Mouse (Mus musculus): Measurements from ENCODE around the gene Mapk11. TPM values are rescaled to one million over a fixed set of nuclear protein-coding genes. Genes with fewer than 3 reads are reported as not detected.

The Mapk11 gene
- under 1 TPM; 0.27 to 0.42 TPM for total RNA-seq (2023)

GRCm38 (mm10) chr15:89149271-89150040 lies at the start of gene Mapk11:
Mapk11 (minus strand) TSS chr15:89149628.

GRCm38 (mm10) chr15:89196313-89196706 lies 46.9 kb upstream of the Mapk11 start, which contains the start of gene Dennd6b:
Dennd6b (minus strand) TSS chr15:89196496.

GRCm38 (mm10) chr15:89180571-89181229 lies 31.3 kb upstream of the Mapk11 start, which contains the start of gene Plxnb2:
Plxnb2 (minus strand) TSS chr15:89180788.

GRCm38 (mm10) chr15:89140659-89141252 lies 8.7 kb downstream of the Mapk11 start, which contains the start of gene Mapk12:
Mapk12 (minus strand) TSS chr15:89140703.

GRCm38 (mm10) chr15:89128382-89129350 lies 20.8 kb downstream of the Mapk11 start, which contains the start of gene Hdac10:
Hdac10 (minus strand) TSS chr15:89128700.

GRCm38 (mm10) chr15:89122649-89123366 lies 26.6 kb downstream of the Mapk11 start, which contains the start of gene Tubgcp6:
Tubgcp6 (minus strand) TSS chr15:89123112.

Other genes with a start within 250 kb of the Mapk11 start
- gene Ttll8, start 195.2 kb downstream of the Mapk11 start, total RNA-seq (2023), result not detected
- not detected for gene Mlc1, start 170.6 kb downstream of the Mapk11 start, total RNA-seq (2023)
- not detected for gene Mov10l1, start 166.7 kb downstream of the Mapk11 start, total RNA-seq (2023)
- under 1 TPM in 1 of 2 experiments, not detected in 1; 0.16 TPM for gene Panx2, start 89.9 kb downstream of the Mapk11 start, total RNA-seq (2023)
- gene Trabd, start 74.5 kb downstream of the Mapk11 start, total RNA-seq (2023), result 10 to 100 TPM; 44.3 to 45.0 TPM
- gene Selenoo, start 60.5 kb downstream of the Mapk11 start, total RNA-seq (2023), result 10 to 100 TPM; 21.6 to 22.1 TPM
- 10 to 100 TPM; 18.1 to 21.5 TPM for gene Tubgcp6, start 26.5 kb downstream of the Mapk11 start, total RNA-seq (2023)
- 1 to 10 TPM; 8.2 to 9.6 TPM for gene Hdac10, start 20.9 kb downstream of the Mapk11 start, total RNA-seq (2023)
- gene Mapk12, start 8.9 kb downstream of the Mapk11 start, total RNA-seq (2023), result under 1 TPM in 1 of 2 experiments, not detected in 1; 0.20 TPM
- gene Plxnb2, start 31.2 kb upstream of the Mapk11 start, total RNA-seq (2023), result 10 to 100 TPM; 50.5 to 82.5 TPM
- 1 to 10 TPM; 2.0 to 2.2 TPM for gene Dennd6b, start 46.9 kb upstream of the Mapk11 start, total RNA-seq (2023)
- gene Ppp6r2, start 61.9 kb upstream of the Mapk11 start, total RNA-seq (2023), result 10 to 100 TPM; 23.9 to 31.0 TPM
- gene Sbf1, start 165.7 kb upstream of the Mapk11 start, total RNA-seq (2023), result 100 to 1,000 TPM; 107 to 117 TPM
- gene Adm2, start 173.1 kb upstream of the Mapk11 start, total RNA-seq (2023), result not detected
- gene Miox, start 184.8 kb upstream of the Mapk11 start, total RNA-seq (2023), result not detected
- 10 to 100 TPM; 39.7 to 41.8 TPM for gene Lmf2, start 206.0 kb upstream of the Mapk11 start, total RNA-seq (2023)
- gene Ncaph2, start 206.1 kb upstream of the Mapk11 start, total RNA-seq (2023), result 10 to 100 TPM; 73.4 to 76.9 TPM
- gene Sco2, start 224.2 kb upstream of the Mapk11 start, total RNA-seq (2023), result 1 to 10 TPM; 4.4 to 7.0 TPM
- gene Tymp, start 227.4 kb upstream of the Mapk11 start, total RNA-seq (2023), result under 1 TPM in 1 of 2 experiments, not detected in 1; 0.24 TPM
- gene Odf3b, start 229.7 kb upstream of the Mapk11 start, total RNA-seq (2023), result 1 to 10 TPM in 1 of 2 experiments, not detected in 1; 1.2 TPM
- not detected for gene Klhdc7b, start 235.3 kb upstream of the Mapk11 start, total RNA-seq (2023)

Measured in neutrophil, adult 59 days (primary cell).